Mouse (Mus musculus) embryo, embryonic 11.5 days (tissue): Measurements from ENCODE around the gene Mblac1.

Experiments
- DNase-seq: peaks from one replicate; pipeline ENCODE4 v3.0.0-alpha.2; 2012; ENCODE audit warnings: low read depth, low spot score

Gene Mblac1

GRCm38 (mm10) chr5:138193771-138194727, at the start of gene Mblac1:
Gene Mblac1, plus strand, starts transcription at chr5:138194314.
- DNase-seq: peak; percentile 79

- no peak for DNase-seq
Observed at GRCm38 (mm10) chr5:138154390-138154789, 39.7 kb upstream of the Mblac1 start.

GRCm38 (mm10) chr5:138155443-138155976, 38.6 kb upstream of the Mblac1 start, which contains the start of gene Zfp113:
Gene Zfp113, minus strand, starts transcription at chr5:138155744.
- DNase-seq: peak; percentile 90

GRCm38 (mm10) chr5:138160224-138160762, 33.8 kb upstream of the Mblac1 start:
- DNase-seq: no peak

- peak; percentile 80 for DNase-seq
Observed at GRCm38 (mm10) chr5:138160842-138161665, 33.1 kb upstream of the Mblac1 start, which contains the start of gene Cops6. Gene Cops6, plus strand, starts transcription at chr5:138161071.

GRCm38 (mm10) chr5:138163046-138163445, 31.1 kb upstream of the Mblac1 start:
- no peak for DNase-seq

GRCm38 (mm10) chr5:138163610-138164009, 30.5 kb upstream of the Mblac1 start:
- DNase-seq: no peak

GRCm38 (mm10) chr5:138165594-138165993, 28.5 kb upstream of the Mblac1 start:
- no peak for DNase-seq

- DNase-seq: peak; percentile 89
Observed at GRCm38 (mm10) chr5:138170936-138171561, 23.1 kb upstream of the Mblac1 start.

GRCm38 (mm10) chr5:138171695-138172491, 22.2 kb upstream of the Mblac1 start, which contains the start of the genes Ap4m1 and Mcm7:
Gene Ap4m1, plus strand, starts transcription at chr5:138172002.
Gene Mcm7, minus strand, starts transcription at chr5:138172422.
- DNase-seq: peak; percentile 92

- DNase-seq: no peak
Observed at GRCm38 (mm10) chr5:138173217-138173616, 20.9 kb upstream of the Mblac1 start.

GRCm38 (mm10) chr5:138186950-138187638, 7.0 kb upstream of the Mblac1 start, which contains the start of the genes Taf6 and Cnpy4:
Gene Taf6, minus strand, starts transcription at chr5:138187451.
Gene Cnpy4, plus strand, starts transcription at chr5:138187485.
- DNase-seq: peak; percentile 85

- peak; percentile 67 for DNase-seq
Observed at GRCm38 (mm10) chr5:138187661-138188306, 6.3 kb upstream of the Mblac1 start.

- DNase-seq: no peak
Observed at GRCm38 (mm10) chr5:138194755-138195345, 736 bp downstream of the Mblac1 start.

- no peak for DNase-seq
Observed at GRCm38 (mm10) chr5:138195463-138195862, 1.3 kb downstream of the Mblac1 start.

- no peak for DNase-seq
Observed at GRCm38 (mm10) chr5:138199576-138199975, 5.5 kb downstream of the Mblac1 start.

GRCm38 (mm10) chr5:138202086-138202485, 8.0 kb downstream of the Mblac1 start:
- no peak for DNase-seq

- DNase-seq: no peak
Observed at GRCm38 (mm10) chr5:138207253-138207652, 13.1 kb downstream of the Mblac1 start.
